Comparison of ENCODE assay signal across 9 mouse cellular contexts in the genomic region with DNA sequence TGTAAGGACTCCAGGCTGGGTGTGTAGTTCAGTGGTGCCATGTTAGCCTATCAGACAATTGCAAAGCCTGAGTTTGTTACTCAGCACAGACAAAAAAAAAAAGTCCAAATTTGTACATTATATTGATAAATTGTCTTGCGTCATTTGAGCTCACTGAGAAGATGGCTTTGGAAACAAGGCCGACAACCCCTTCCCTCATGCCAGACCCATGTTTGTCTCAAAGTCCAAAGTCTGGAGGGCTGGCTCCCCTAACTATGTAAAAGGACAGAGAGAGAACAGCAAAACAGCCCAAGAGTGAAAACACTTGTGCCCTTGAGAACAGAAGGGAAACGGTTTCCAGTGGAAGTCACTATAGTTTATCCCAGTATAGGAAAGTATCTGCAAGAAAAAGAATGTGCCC. TPM values are rescaled to one million over a fixed set of nuclear protein-coding genes. Genes with fewer than 3 reads are reported as not detected.
A peak's percentile ranks its signal among the peaks of the same experiment; 100 is the strongest.
DNase-seq lines count a peak whose midpoint lies in the region; ATAC-seq and TF ChIP-seq lines count a peak whose summit lies in the region.
"Had no signal": no experiment of that assay in that cellular context is flagged by ENCODE, and none has a peak within 500 bp of the region (broad histone marks: within the 10 kb centered on the region; RNA-seq: fewer than 3 reads in every experiment).

No protein-coding gene starts in this region.

- H3K79me2 ChIP-seq in liver, adult 2 months (ENCODE audit: control insufficient read depth, insufficient read depth, low read length) = peaks cover 27% of the 10 kb centered on the region

- no peaks in the 10 kb centered on the region for H3K27me3 ChIP-seq in forebrain, embryonic 12.5 days
- no peaks in the 10 kb centered on the region for H3K27me3 ChIP-seq in forebrain, embryonic 15.5 days
- H3K27me3 ChIP-seq in liver, adult 2 months (ENCODE audit: control insufficient read depth, insufficient read depth, low read length) = no peaks in the 10 kb centered on the region
- no peaks in the 10 kb centered on the region for H3K27me3 ChIP-seq in intestine, embryonic 16.5 days (replicated peaks; ENCODE audit: control insufficient read depth, insufficient read depth, low read length)
- no peaks in the 10 kb centered on the region for H3K27me3 ChIP-seq in liver, embryonic 13.5 days

- no peaks in the 10 kb centered on the region for H3K9me3 ChIP-seq in forebrain, embryonic 12.5 days
- no peaks in the 10 kb centered on the region for H3K9me3 ChIP-seq in forebrain, embryonic 15.5 days
- no peaks in the 10 kb centered on the region for H3K9me3 ChIP-seq in intestine, embryonic 16.5 days (ENCODE audit: control insufficient read depth, low read length)
- no peaks in the 10 kb centered on the region for H3K9me3 ChIP-seq in liver, embryonic 13.5 days (replicated peaks)

- peaks cover 17% of the 10 kb centered on the region for H3K4me1 ChIP-seq in forebrain, embryonic 12.5 days
- H3K4me1 ChIP-seq in forebrain, embryonic 15.5 days = peaks cover 17% of the 10 kb centered on the region
- peaks cover 8% of the 10 kb centered on the region for H3K4me1 ChIP-seq in liver, adult 2 months (ENCODE audit: control insufficient read depth, insufficient read depth, low read length)
- peaks cover 15% of the 10 kb centered on the region for H3K4me1 ChIP-seq in intestine, embryonic 16.5 days (ENCODE audit: control insufficient read depth, insufficient read depth, low read length)
- H3K4me1 ChIP-seq in liver, embryonic 13.5 days (replicated peaks) = peaks cover 42% of the 10 kb centered on the region

- H3K9ac ChIP-seq in forebrain, embryonic 12.5 days = no peak overlapping the region
- no peak overlapping the region for H3K9ac ChIP-seq in forebrain, embryonic 15.5 days (replicated peaks)
- H3K9ac ChIP-seq in liver, adult 2 months (ENCODE audit: low read depth, low read length) = peak overlapping the region; percentile 60
- H3K9ac ChIP-seq in intestine, embryonic 16.5 days (ENCODE audit: low read depth, low read length) = peak overlapping the region; percentile 27; the same call in 1 of the 2 replicates
- peak overlapping the region; percentile 88; the same call in 1 of the 2 replicates for H3K9ac ChIP-seq in liver, embryonic 13.5 days

- peaks cover 22% of the 10 kb centered on the region for H3K36me3 ChIP-seq in forebrain, embryonic 12.5 days (replicated peaks)
- H3K36me3 ChIP-seq in forebrain, embryonic 15.5 days = peaks cover 5% of the 10 kb centered on the region; the same call in 1 of the 2 replicates
- H3K36me3 ChIP-seq in liver, adult 2 months (ENCODE audit: control insufficient read depth, insufficient read depth, low read length) = peaks cover 23% of the 10 kb centered on the region
- H3K36me3 ChIP-seq in intestine, embryonic 16.5 days (ENCODE audit: control insufficient read depth, insufficient read depth, low read length) = no peaks in the 10 kb centered on the region
- H3K36me3 ChIP-seq in liver, embryonic 13.5 days = peaks cover 39% of the 10 kb centered on the region

- DNase-seq in liver, adult 2 months (ENCODE audit: extremely low read depth, low read depth, low spot score) = peak; percentile 99
- DNase-seq in liver = no peak
- no peak for DNase-seq in liver, embryonic 13.5 days
- DNase-seq in thymus, postnatal 0 days (ENCODE audit: low spot score) = no peak
- no peak for DNase-seq in adipocyte (ENCODE audit: low spot score)

- no peak for ATAC-seq in forebrain, embryonic 12.5 days (ENCODE audit: low FRiP score)
- ATAC-seq in forebrain, embryonic 15.5 days (replicated peaks) = no peak
- ATAC-seq in intestine, embryonic 16.5 days = no peak
- ATAC-seq in liver, embryonic 13.5 days (ENCODE audit: low read depth) = no peak

- no peak overlapping the region for H3K4me3 ChIP-seq in forebrain, embryonic 12.5 days (replicated peaks)
- H3K4me3 ChIP-seq in forebrain, embryonic 15.5 days = no peak overlapping the region
- H3K4me3 ChIP-seq in liver, adult 2 months (ENCODE audit: insufficient read depth, low read depth, low read length) = peak overlapping the region; percentile 97; the same call in 1 of the 2 replicates
- H3K4me3 ChIP-seq in intestine, embryonic 16.5 days (ENCODE audit: low read length) = no peak overlapping the region
- H3K4me3 ChIP-seq in liver, embryonic 13.5 days (replicated peaks) = peak overlapping the region; percentile 92

- no peak overlapping the region for H3K27ac ChIP-seq in forebrain, embryonic 12.5 days
- no peak overlapping the region for H3K27ac ChIP-seq in forebrain, embryonic 15.5 days (replicated peaks)
- peak overlapping the region; percentile 99 for H3K27ac ChIP-seq in liver, adult 2 months (replicated peaks; ENCODE audit: insufficient read depth, low read depth, low read length)
- peak overlapping the region; percentile 64; the same call in 1 of the 2 replicates for H3K27ac ChIP-seq in intestine, embryonic 16.5 days (ENCODE audit: low read length)
- H3K27ac ChIP-seq in liver, embryonic 13.5 days = peak overlapping the region; percentile 66

- no peak for TF ChIP-seq POLR2A in liver, adult 2 months (IDR thresholded peaks at IDR 0.05; ENCODE audit: extremely low read depth, insufficient read depth, low read length)

- H3K4me2 ChIP-seq in forebrain, embryonic 12.5 days = peak overlapping the region; percentile 66; the same call in 1 of the 2 replicates
- H3K4me2 ChIP-seq in forebrain, embryonic 15.5 days (replicated peaks) = no peak overlapping the region
- peak overlapping the region; percentile 50; the same call in 1 of the 2 replicates for H3K4me2 ChIP-seq in intestine, embryonic 16.5 days (ENCODE audit: low read depth, low read length)
- H3K4me2 ChIP-seq in liver, embryonic 13.5 days = peak overlapping the region; percentile 93

- TF ChIP-seq CTCF in liver, adult 2 months (IDR thresholded peaks at IDR 0.05; ENCODE audit: low read depth, low read length) = no peak

- WGBS in forebrain, embryonic 12.5 days = 91% methylated on average over 3 of the region's 3 CpGs
- WGBS in forebrain, embryonic 15.5 days = 92% methylated on average over 3 of the region's 3 CpGs
- WGBS in liver, adult 2 months = 18% methylated on average over 3 of the region's 3 CpGs
- 63% methylated on average over 3 of the region's 3 CpGs for WGBS in intestine, embryonic 16.5 days
- 62% methylated on average over 3 of the region's 3 CpGs for WGBS in liver, embryonic 13.5 days (ENCODE audit: insufficient replicate concordance)

RNA-seq across cellular contexts. Expression of a gene that starts 1.3 kb away (rescaled TPM):
- polyA plus RNA-seq in forebrain, embryonic 12.5 days (2016; fragmentation: Nextera tagmentation; extraction: Ambion mirVana) = 307 and 318 TPM in 2 replicates
- polyA plus RNA-seq in forebrain, embryonic 15.5 days (2015; fragmentation: Nextera tagmentation; extraction: Ambion mirVana) = 283 and 287 TPM in 2 replicates
- 83.6 and 102 TPM in 2 replicates for total RNA-seq in liver, adult 2 months (2014; rRNA removed)
- 51.1 and 58.2 TPM in 2 replicates for polyA plus RNA-seq in liver, adult 2 months (2012; rRNA removed)
- polyA plus RNA-seq in intestine, embryonic 16.5 days (2015; fragmentation: Nextera tagmentation; extraction: Ambion mirVana) = 182 and 197 TPM in 2 replicates
- 187 and 202 TPM in 2 replicates for polyA plus RNA-seq in liver, embryonic 13.5 days (2015; fragmentation: Nextera tagmentation; extraction: Ambion mirVana)
- 274 and 296 TPM in 2 replicates for polyA plus RNA-seq in thymus, postnatal 0 days (2015; fragmentation: Nextera tagmentation; extraction: Ambion mirVana)

RNA-seq across cellular contexts. Expression of a gene that starts 1.7 kb away (rescaled TPM):
- 24.7 and 26.1 TPM in 2 replicates for polyA plus RNA-seq in forebrain, embryonic 12.5 days (2016; fragmentation: Nextera tagmentation; extraction: Ambion mirVana)
- 33.6 and 36.5 TPM in 2 replicates for polyA plus RNA-seq in forebrain, embryonic 15.5 days (2015; fragmentation: Nextera tagmentation; extraction: Ambion mirVana)
- 134 and 150 TPM in 2 replicates for total RNA-seq in liver, adult 2 months (2014; rRNA removed)
- 155 TPM in 2 replicates for polyA plus RNA-seq in liver, adult 2 months (2012; rRNA removed)
- polyA plus RNA-seq in intestine, embryonic 16.5 days (2015; fragmentation: Nextera tagmentation; extraction: Ambion mirVana) = 38.6 and 39.2 TPM in 2 replicates
- 16.6 and 16.8 TPM in 2 replicates for polyA plus RNA-seq in liver, embryonic 13.5 days (2015; fragmentation: Nextera tagmentation; extraction: Ambion mirVana)
- polyA plus RNA-seq in thymus, postnatal 0 days (2015; fragmentation: Nextera tagmentation; extraction: Ambion mirVana) = 17.5 and 19.4 TPM in 2 replicates

RNA-seq across cellular contexts. Expression of a gene that starts 19.8 kb away (rescaled TPM):
- polyA plus RNA-seq in forebrain, embryonic 12.5 days (2016; fragmentation: Nextera tagmentation; extraction: Ambion mirVana) = not detected in 2 replicates
- polyA plus RNA-seq in forebrain, embryonic 15.5 days (2015; fragmentation: Nextera tagmentation; extraction: Ambion mirVana) = not detected in 2 replicates
- total RNA-seq in liver, adult 2 months (2014; rRNA removed) = 0.55 and 0.81 TPM in 2 replicates
- not detected in 2 replicates for polyA plus RNA-seq in liver, adult 2 months (2012; rRNA removed)
- polyA plus RNA-seq in intestine, embryonic 16.5 days (2015; fragmentation: Nextera tagmentation; extraction: Ambion mirVana) = 0.45 and 0.62 TPM in 2 replicates
- polyA plus RNA-seq in liver, embryonic 13.5 days (2015; fragmentation: Nextera tagmentation; extraction: Ambion mirVana) = 0.33 and 1.3 TPM in 2 replicates
- 1.9 and 3.2 TPM in 2 replicates for polyA plus RNA-seq in thymus, postnatal 0 days (2015; fragmentation: Nextera tagmentation; extraction: Ambion mirVana)
- total RNA-seq: megakaryocyte-erythroid progenitor cell, adult 5-6 weeks had no signal

RNA-seq across cellular contexts. Expression of a gene that starts 23.0 kb away (rescaled TPM):
- polyA plus RNA-seq in forebrain, embryonic 12.5 days (2016; fragmentation: Nextera tagmentation; extraction: Ambion mirVana) = 27.6 and 27.8 TPM in 2 replicates
- polyA plus RNA-seq in forebrain, embryonic 15.5 days (2015; fragmentation: Nextera tagmentation; extraction: Ambion mirVana) = 44.3 and 46.9 TPM in 2 replicates
- 15.0 and 15.4 TPM in 2 replicates for total RNA-seq in liver, adult 2 months (2014; rRNA removed)
- polyA plus RNA-seq in liver, adult 2 months (2012; rRNA removed) = 22.1 and 29.2 TPM in 2 replicates
- 33.1 and 35.1 TPM in 2 replicates for polyA plus RNA-seq in intestine, embryonic 16.5 days (2015; fragmentation: Nextera tagmentation; extraction: Ambion mirVana)
- 17.1 and 20.1 TPM in 2 replicates for polyA plus RNA-seq in liver, embryonic 13.5 days (2015; fragmentation: Nextera tagmentation; extraction: Ambion mirVana)
- polyA plus RNA-seq in thymus, postnatal 0 days (2015; fragmentation: Nextera tagmentation; extraction: Ambion mirVana) = 42.8 and 52.4 TPM in 2 replicates

RNA-seq across cellular contexts. Expression of a gene that starts 23.7 kb away (rescaled TPM):
- 60.3 and 65.6 TPM in 2 replicates for polyA plus RNA-seq in forebrain, embryonic 12.5 days (2016; fragmentation: Nextera tagmentation; extraction: Ambion mirVana)
- 91.2 and 96.9 TPM in 2 replicates for polyA plus RNA-seq in forebrain, embryonic 15.5 days (2015; fragmentation: Nextera tagmentation; extraction: Ambion mirVana)
- total RNA-seq in liver, adult 2 months (2014; rRNA removed) = 17.5 and 20.3 TPM in 2 replicates
- polyA plus RNA-seq in liver, adult 2 months (2012; rRNA removed) = 24.6 and 34.4 TPM in 2 replicates
- 68.3 and 70.1 TPM in 2 replicates for polyA plus RNA-seq in intestine, embryonic 16.5 days (2015; fragmentation: Nextera tagmentation; extraction: Ambion mirVana)
- 25.0 and 25.1 TPM in 2 replicates for polyA plus RNA-seq in liver, embryonic 13.5 days (2015; fragmentation: Nextera tagmentation; extraction: Ambion mirVana)
- 70.6 and 78.5 TPM in 2 replicates for polyA plus RNA-seq in thymus, postnatal 0 days (2015; fragmentation: Nextera tagmentation; extraction: Ambion mirVana)

Comparison
In these comparisons a context has a peak if more than half of its experiments do, and no peak if none do; other contexts are left out.
1. H3K27ac ChIP-seq: peak in liver, adult 2 months (single experiment), intestine, embryonic 16.5 days (single experiment) and liver, embryonic 13.5 days (single experiment); none in forebrain, embryonic 12.5 days (single experiment) and forebrain, embryonic 15.5 days (single experiment).
2. H3K4me3 ChIP-seq: peak in liver, adult 2 months (single experiment) and liver, embryonic 13.5 days (single experiment); none in forebrain, embryonic 12.5 days (single experiment), forebrain, embryonic 15.5 days (single experiment) and intestine, embryonic 16.5 days (single experiment).
3. H3K9ac ChIP-seq: peak in liver, adult 2 months (single experiment), intestine, embryonic 16.5 days (single experiment) and liver, embryonic 13.5 days (single experiment); none in forebrain, embryonic 12.5 days (single experiment) and forebrain, embryonic 15.5 days (single experiment).